1 mouse cellular context compared by ENCODE assay signal in genomic region chr5:149237221-149237950, GRCm38 (mm10).
TF ChIP-seq lines count a peak whose summit lies in the region.

No protein-coding gene starts in this region.

TF ChIP-seq in MEL, 35 proteins besides CTCF, POLR2A, EP300 and RAD21:
- TF ChIP-seq ELF1 (IDR thresholded peaks at IDR 0.05; ENCODE audit: low read depth, low read length) (peak; percentile 40; the same call in 1 of the 2 replicates), SMC3 (IDR thresholded peaks at IDR 0.05; ENCODE audit: low read depth, low read length) (no peak), E2F4 (IDR thresholded peaks at IDR 0.05; ENCODE audit: borderline replicate concordance, low read depth, low read length) (no peak), BHLHE40 (IDR thresholded peaks at IDR 0.05; ENCODE audit: borderline replicate concordance, low read depth, low read length) (no peak), ETS1 (IDR thresholded peaks at IDR 0.05; ENCODE audit: low read depth, low read length) (no peak)
